Mouse (Mus musculus): Measurements from ENCODE around the gene Zfp987. TPM values are rescaled to one million over a fixed set of nuclear protein-coding genes. Genes with fewer than 3 reads are reported as not detected.
"Not testable (repeated sequence)": the region's sequence is repeated elsewhere in the genome, so short reads cannot be mapped to it uniquely, and the experiment has no call there.

Zfp987 gene
- polyA plus RNA-seq, 1 experiment, result 0.04 TPM

- not testable (repeated sequence) for H3K4me1 ChIP-seq (ENCODE audit: control insufficient read depth, insufficient read depth, low read length); H3K27ac ChIP-seq (ENCODE audit: insufficient read depth, low read length); H3K4me3 ChIP-seq (ENCODE audit: insufficient read depth, low read length)
Observed at GRCm38 (mm10) chr4:146156524-146156923, 59.4 kb downstream of the Zfp987 start, which contains the start of gene Zfp600. TSS of gene Zfp600 (plus strand) at chr4:146156824.

DNA sequence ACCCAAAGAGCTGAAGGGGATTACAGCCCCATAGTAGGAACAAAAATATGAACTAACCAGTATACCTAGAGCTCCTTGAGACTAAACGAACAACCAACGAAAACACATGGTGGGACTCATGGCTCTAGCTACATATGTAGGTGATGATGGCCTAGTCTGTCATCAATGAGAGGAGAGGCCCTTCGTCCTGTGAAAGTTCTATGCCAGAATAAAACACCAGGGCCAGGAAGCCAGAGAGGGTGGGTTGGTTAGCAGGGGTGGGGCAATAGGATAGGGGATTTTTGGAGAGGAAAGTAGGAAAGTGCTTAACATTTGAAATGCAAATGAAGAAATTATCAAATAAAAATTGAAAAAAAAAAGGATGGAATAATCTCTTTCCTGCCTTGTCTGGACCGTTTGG, 65.8 kb downstream of the Zfp987 start:
- not testable (repeated sequence) for H3K4me3 ChIP-seq (ENCODE audit: insufficient read depth, low read length)

GRCm38 (mm10) chr4:146167202-146167832, 70.2 kb downstream of the Zfp987 start:
- H3K4me1 ChIP-seq (ENCODE audit: control insufficient read depth, insufficient read depth, low read length); H3K4me3 ChIP-seq (ENCODE audit: insufficient read depth, low read length); H3K27ac ChIP-seq (ENCODE audit: insufficient read depth, low read length): not testable (repeated sequence)

More for the DNA sequence above, 65.8 kb downstream of the Zfp987 start:
- not testable (repeated sequence) for H3K27ac ChIP-seq (ENCODE audit: insufficient read depth, low read length); H3K4me1 ChIP-seq (ENCODE audit: control insufficient read depth, insufficient read depth, low read length)

GRCm38 (mm10) chr4:146167879-146168532, 70.9 kb downstream of the Zfp987 start:
- not testable (repeated sequence) for H3K27ac ChIP-seq (ENCODE audit: insufficient read depth, low read length); H3K4me3 ChIP-seq (ENCODE audit: insufficient read depth, low read length); H3K4me1 ChIP-seq (ENCODE audit: control insufficient read depth, insufficient read depth, low read length)

DNA sequence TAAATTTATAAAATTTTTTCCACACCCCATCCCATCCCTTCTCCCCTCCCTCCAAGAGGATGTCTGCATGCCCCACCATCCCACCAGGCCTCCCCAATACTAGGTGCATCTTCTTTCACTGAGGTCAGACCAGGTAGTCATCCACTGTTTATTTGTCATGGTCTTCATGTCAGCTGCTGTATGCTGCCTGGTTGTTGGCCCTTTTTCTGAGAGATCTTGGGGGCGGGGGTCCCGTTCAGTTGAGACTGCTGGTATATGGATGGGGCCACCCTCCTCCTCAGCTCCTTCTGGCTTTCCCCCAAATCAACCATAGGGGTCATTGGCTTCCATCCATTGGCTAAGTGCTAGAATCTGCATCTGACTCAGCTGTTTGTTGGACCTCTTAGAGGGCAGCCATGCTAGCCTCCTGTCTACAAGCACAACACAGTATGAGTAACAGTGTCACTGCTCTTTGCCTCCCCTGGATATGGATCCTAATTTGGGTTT, 71.7 kb downstream of the Zfp987 start:
- not testable (repeated sequence) for H3K4me1 ChIP-seq (ENCODE audit: control insufficient read depth, insufficient read depth, low read length); H3K27ac ChIP-seq (ENCODE audit: insufficient read depth, low read length); H3K4me3 ChIP-seq (ENCODE audit: insufficient read depth, low read length)

GRCm38 (mm10) chr4:146173378-146174226, 76.5 kb downstream of the Zfp987 start:
- H3K4me3 ChIP-seq (ENCODE audit: insufficient read depth, low read length); H3K4me1 ChIP-seq (ENCODE audit: control insufficient read depth, insufficient read depth, low read length); H3K27ac ChIP-seq (ENCODE audit: insufficient read depth, low read length): not testable (repeated sequence)

Other genes starting within 250 kb of the Zfp987 start
- gene Zfp986, start 228.5 kb upstream of the Zfp987 start, polyA plus RNA-seq (2012; rRNA removed), result 0.35 and 0.44 TPM in 2 replicates
- not detected in 2 replicates for gene Zfp600, start 59.5 kb downstream of the Zfp987 start, polyA plus RNA-seq (2012; rRNA removed)

Measured in cortical plate, adult 2 months (tissue).